Mouse (Mus musculus): ENCODE data around the gene 5730455P16Rik. TPM values are rescaled to one million over a fixed set of nuclear protein-coding genes. Genes with fewer than 3 reads are reported as not detected.

Gene 5730455P16Rik
- polyA plus RNA-seq, 1 experiment from 2014 or later, result 6.6 TPM

DNA sequence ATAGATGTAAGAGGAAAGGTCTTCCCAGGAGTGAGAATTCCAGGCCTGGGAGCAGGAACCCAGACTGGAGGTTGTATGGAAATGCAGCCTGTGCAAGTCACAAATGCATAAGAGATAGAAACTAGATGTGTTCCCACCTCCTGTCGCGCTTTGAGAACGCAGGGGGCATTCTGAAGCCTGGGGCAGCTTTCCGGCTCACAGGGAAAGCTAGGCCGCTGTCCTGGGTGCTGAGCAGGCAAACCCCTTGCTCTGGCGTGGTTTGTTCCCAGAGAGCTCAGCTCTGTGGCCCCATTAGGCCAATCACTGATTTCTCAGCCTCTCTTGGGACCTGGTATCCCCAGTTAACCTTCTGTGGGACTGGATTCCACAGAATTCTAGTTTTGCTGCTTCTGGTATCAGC lies 65.3 kb downstream of the 5730455P16Rik start:
- ATAC-seq (no peak), DNase-seq (no peak)
- no peak overlapping the region for H3K27ac ChIP-seq (ENCODE audit: low read depth)
- TF ChIP-seq CTCF (IDR thresholded peaks at IDR 0.05; ENCODE audit: low read depth), result no peak
- TF ChIP-seq EP300 (IDR thresholded peaks at IDR 0.05; ENCODE audit: low read depth), result no peak
- no peak overlapping the region for H3K9ac ChIP-seq (replicated peaks)
- no peaks in the 10 kb centered on the region for H3K9me3 ChIP-seq (ENCODE audit: low read length)
- H3K4me1 ChIP-seq (ENCODE audit: insufficient read depth), result no peaks in the 10 kb centered on the region
- H3K27me3 ChIP-seq (ENCODE audit: insufficient read depth, low read length), result peaks cover 9% of the 10 kb centered on the region; the same call in 1 of the 2 replicates
- 4% methylated on average over 6 of the region's 6 CpGs for WGBS (ENCODE audit: insufficient replicate concordance)
- no peak overlapping the region for H3K4me3 ChIP-seq (ENCODE audit: low read depth, low read length)
- no peak overlapping the region for H3K4me2 ChIP-seq (ENCODE audit: low read depth, low read length)
- no peaks in the 10 kb centered on the region for H3K36me3 ChIP-seq (replicated peaks; ENCODE audit: insufficient read depth, low read length)

DNA sequence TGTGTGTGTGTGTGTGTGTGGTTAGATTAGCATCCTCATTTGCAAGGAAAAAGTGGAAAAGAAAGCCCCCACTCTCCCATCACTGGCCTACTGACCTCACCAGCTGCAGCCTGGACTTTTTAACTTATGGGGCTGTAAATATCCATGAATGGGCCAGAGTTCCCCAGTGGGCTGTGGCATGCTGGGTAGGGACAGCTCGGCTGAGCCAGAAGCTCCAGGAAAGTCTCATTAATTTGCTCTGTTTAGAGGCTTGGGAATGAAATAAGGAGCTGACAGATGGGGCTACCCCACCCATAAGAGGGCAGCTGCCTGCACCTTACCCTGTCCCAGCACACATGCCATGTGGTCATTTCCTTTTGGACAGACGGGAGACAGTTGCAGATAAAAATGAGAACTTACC lies 65.8 kb downstream of the 5730455P16Rik start:
- Histone ChIP-seq H3K9me3 (ENCODE audit: low read length) (no peaks in the 10 kb centered on the region), H3K4me1 (ENCODE audit: insufficient read depth) (no peaks in the 10 kb centered on the region), H3K4me2 (ENCODE audit: low read depth, low read length) (no peak overlapping the region), H3K27ac (ENCODE audit: low read depth) (no peak overlapping the region), H3K27me3 (ENCODE audit: insufficient read depth, low read length) (peaks cover 9% of the 10 kb centered on the region; the same call in 1 of the 2 replicates), H3K9ac (replicated peaks) (no peak overlapping the region), H3K36me3 (replicated peaks; ENCODE audit: insufficient read depth, low read length) (no peaks in the 10 kb centered on the region), H3K4me3 (ENCODE audit: low read depth, low read length) (no peak overlapping the region)
- no peak for ATAC-seq
- TF ChIP-seq EP300 (IDR thresholded peaks at IDR 0.05; ENCODE audit: low read depth) (no peak), CTCF (IDR thresholded peaks at IDR 0.05; ENCODE audit: low read depth) (no peak)
- WGBS (ENCODE audit: insufficient replicate concordance), result 38% methylated on average over 2 of the region's 2 CpGs
- DNase-seq, result no peak

DNA sequence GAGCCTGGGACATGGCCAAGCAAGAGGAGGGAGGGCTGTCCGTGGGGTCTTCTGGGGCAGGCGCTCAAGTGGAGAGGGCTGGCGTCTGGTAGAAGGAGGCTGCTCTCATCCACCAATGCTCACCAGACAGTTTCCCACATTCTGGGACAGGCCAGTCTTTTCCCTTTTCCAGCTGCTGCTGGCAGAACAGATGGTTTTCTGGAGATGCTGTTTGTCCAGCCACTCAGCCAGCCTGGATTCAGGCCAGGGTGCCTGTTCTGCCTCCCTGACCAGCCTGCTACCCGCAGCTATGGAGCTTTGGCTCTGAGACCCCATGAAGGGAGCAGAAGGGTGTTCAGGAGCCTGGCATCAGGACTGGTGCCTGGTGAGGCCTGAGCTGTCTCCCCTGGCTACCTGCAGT lies 66.6 kb downstream of the 5730455P16Rik start:
- H3K4me1 ChIP-seq (ENCODE audit: insufficient read depth), result no peaks in the 10 kb centered on the region
- no peak overlapping the region for H3K4me3 ChIP-seq (ENCODE audit: low read depth, low read length)
- DNase-seq (no peak), ATAC-seq (no peak)
- H3K4me2 ChIP-seq (ENCODE audit: low read depth, low read length), result no peak overlapping the region
- WGBS (ENCODE audit: insufficient replicate concordance), result 69% methylated on average over 4 of the region's 4 CpGs
- H3K36me3 ChIP-seq (replicated peaks; ENCODE audit: insufficient read depth, low read length), result no peaks in the 10 kb centered on the region
- no peak for TF ChIP-seq CTCF (IDR thresholded peaks at IDR 0.05; ENCODE audit: low read depth)
- TF ChIP-seq EP300 (IDR thresholded peaks at IDR 0.05; ENCODE audit: low read depth), result no peak
- no peak overlapping the region for H3K27ac ChIP-seq (ENCODE audit: low read depth)
- no peaks in the 10 kb centered on the region for H3K9me3 ChIP-seq (ENCODE audit: low read length)
- H3K9ac ChIP-seq (replicated peaks), result no peak overlapping the region
- peaks cover 9% of the 10 kb centered on the region; the same call in 1 of the 2 replicates for H3K27me3 ChIP-seq (ENCODE audit: insufficient read depth, low read length)

Other genes with a start within 250 kb of the 5730455P16Rik start
- gene Tefm, start 235.9 kb downstream of the 5730455P16Rik start, polyA plus RNA-seq (2015; fragmentation: Nextera tagmentation; extraction: Ambion mirVana), result 17.1 and 18.0 TPM in 2 replicates
- gene Adap2, start 223.9 kb downstream of the 5730455P16Rik start, polyA plus RNA-seq (2015; fragmentation: Nextera tagmentation; extraction: Ambion mirVana), result 10.8 and 12.1 TPM in 2 replicates
- gene Rnf135, start 194.2 kb downstream of the 5730455P16Rik start, polyA plus RNA-seq (2015; fragmentation: Nextera tagmentation; extraction: Ambion mirVana), result 6.8 and 7.7 TPM in 2 replicates
- gene Rhot1, start 169.0 kb downstream of the 5730455P16Rik start, polyA plus RNA-seq (2015; fragmentation: Nextera tagmentation; extraction: Ambion mirVana), result 22.7 and 24.6 TPM in 2 replicates
- gene Rhbdl3, start 77.1 kb downstream of the 5730455P16Rik start, polyA plus RNA-seq (2015; fragmentation: Nextera tagmentation; extraction: Ambion mirVana), result 0.05 and 0.12 TPM in 2 replicates
- gene Zfp207, start 5.2 kb upstream of the 5730455P16Rik start, polyA plus RNA-seq (2015; fragmentation: Nextera tagmentation; extraction: Ambion mirVana), result 68.9 and 71.6 TPM in 2 replicates
- gene Psmd11, start 50.6 kb upstream of the 5730455P16Rik start, polyA plus RNA-seq (2015; fragmentation: Nextera tagmentation; extraction: Ambion mirVana), result 128 and 143 TPM in 2 replicates
- 0.18 and 0.28 TPM in 2 replicates for gene Cdk5r1, start 99.0 kb upstream of the 5730455P16Rik start, polyA plus RNA-seq (2015; fragmentation: Nextera tagmentation; extraction: Ambion mirVana)